Mouse (Mus musculus): ENCODE measurements around the gene Tjp3.

- TF ChIP-seq CTCF (IDR thresholded peaks at IDR 0.05; ENCODE audit: low read depth) (no peak), EP300 (optimal IDR thresholded peaks at IDR 0.05) (no peak)
Measured at GRCm38 (mm10) chr10:81233226-81233585, 58.2 kb downstream of the Tjp3 start.
